Mouse (Mus musculus) intestine, embryonic 14.5 days (tissue): ENCODE data around the gene Rpl26. TPM values are rescaled to one million over a fixed set of nuclear protein-coding genes. Genes with fewer than 3 reads are reported as not detected.

ENCODE experiments used
- polyA plus RNA-seq: library from polyadenylated mRNA; unstranded; fragments of >200 nt; fragmentation: Nextera tagmentation; extraction: Ambion mirVana; gene quantifications from 2 replicates; pipeline ENCODE4 v1.2.1, GENCODE M21; 2014

The Rpl26 gene
- polyA plus RNA-seq, 1 experiment from 2014 or later: 1,334 TPM

Other genes starting within 250 kb of the Rpl26 start
- gene Myh10, start 210.0 kb upstream of the Rpl26 start, polyA plus RNA-seq: 108 and 116 TPM in 2 replicates
- gene Ndel1, start 29.7 kb upstream of the Rpl26 start, polyA plus RNA-seq: 60.0 and 60.3 TPM in 2 replicates
- gene Rnf222, start 13.0 kb upstream of the Rpl26 start, polyA plus RNA-seq: 0.07 and 0.11 TPM in 2 replicates
- gene Odf4, start 25.5 kb downstream of the Rpl26 start, polyA plus RNA-seq: 0.22 TPM in 1 of 2 replicates, not detected in the other
- gene Arhgef15, start 55.9 kb downstream of the Rpl26 start, polyA plus RNA-seq: 9.6 and 9.9 TPM in 2 replicates
- gene Slc25a35, start 66.5 kb downstream of the Rpl26 start, polyA plus RNA-seq: 3.0 and 3.2 TPM in 2 replicates
- 67.3 and 72.7 TPM in 2 replicates for gene Rangrf, start 73.6 kb downstream of the Rpl26 start, polyA plus RNA-seq
- gene Pfas, start 106.9 kb downstream of the Rpl26 start, polyA plus RNA-seq: 32.9 and 38.7 TPM in 2 replicates
- gene Ctc1, start 114.3 kb downstream of the Rpl26 start, polyA plus RNA-seq: 46.6 and 53.1 TPM in 2 replicates
- gene Aurkb, start 144.1 kb downstream of the Rpl26 start, polyA plus RNA-seq: 150 and 170 TPM in 2 replicates
- gene Borcs6, start 158.1 kb downstream of the Rpl26 start, polyA plus RNA-seq: 8.8 TPM in 2 replicates
- gene Tmem107, start 169.2 kb downstream of the Rpl26 start, polyA plus RNA-seq: 50.1 and 58.9 TPM in 2 replicates
- 76.7 TPM in 2 replicates for gene Vamp2, start 186.9 kb downstream of the Rpl26 start, polyA plus RNA-seq
- 10.5 and 13.4 TPM in 2 replicates for gene Per1, start 193.6 kb downstream of the Rpl26 start, polyA plus RNA-seq
- 0.28 and 0.32 TPM in 2 replicates for gene Hes7, start 218.8 kb downstream of the Rpl26 start, polyA plus RNA-seq
- gene 9130213A22Rik, start 221.0 kb downstream of the Rpl26 start, polyA plus RNA-seq: 0.19 and 0.30 TPM in 2 replicates
- gene Aloxe3, start 224.3 kb downstream of the Rpl26 start, polyA plus RNA-seq: 0.18 and 0.71 TPM in 2 replicates